Mouse (Mus musculus) heart, adult 2 months (tissue): ENCODE measurements around the gene Cntn3.

Source experiments
- CTCF ChIP-seq: fragments of 200-600 bp; IDR thresholded peaks from 2 replicates; pipeline ENCODE4 v1.8.1; 2022; ENCODE audit warnings: antibody characterized with exemption, mild to moderate bottlenecking, moderate library complexity
- EP300 ChIP-seq: fragments of 200-500 bp; IDR thresholded peaks from 2 replicates; pipeline ENCODE4 v1.6.1; 2011; ENCODE audit warnings: low read depth, low read length, control low read depth; ENCODE audit not compliant: insufficient read depth
- POLR2A ChIP-seq: fragments of 200-500 bp; IDR thresholded peaks from 2 replicates; pipeline ENCODE4 v1.6.1; 2011; ENCODE audit warnings: mild to moderate bottlenecking, low read depth, low read length, control low read depth; ENCODE audit not compliant: insufficient read depth

DNA sequence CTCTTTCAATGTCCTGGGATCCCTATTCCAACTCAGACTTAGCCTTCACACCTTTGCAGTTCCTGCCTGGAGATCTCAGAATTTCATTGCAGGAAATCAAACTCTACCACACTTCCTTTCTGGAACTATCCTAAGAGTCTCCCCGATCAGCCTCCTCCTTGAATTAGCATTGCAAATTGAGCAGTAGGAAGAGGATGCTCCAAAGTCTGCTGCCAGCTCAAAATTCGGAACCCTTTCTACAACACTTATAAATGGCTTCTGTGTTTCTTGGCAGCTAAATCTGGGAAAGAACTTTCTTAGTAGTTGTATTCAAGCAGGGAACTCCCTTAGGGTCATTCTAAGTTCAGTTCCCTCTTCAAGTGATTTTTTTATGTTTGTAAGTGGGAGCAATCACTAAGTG lies 24.9 kb upstream of the Cntn3 start:
- no peak for TF ChIP-seq CTCF
- no peak for TF ChIP-seq EP300
- no peak for TF ChIP-seq POLR2A
